Mouse (Mus musculus) kidney, postnatal 0 days (tissue): ENCODE data around the gene Strbp. TPM values are rescaled to one million over a fixed set of nuclear protein-coding genes. Genes with fewer than 3 reads are reported as not detected.

Source experiments
- ATAC-seq: fragments of 200-750 bp; cut with Nextera tagmentation; replicated peaks from 2 replicates; pipeline ENCODE4 v1.8.0; 2017; ENCODE audit warnings: low read depth, moderate number of reproducible peaks, moderate TSS enrichment, moderate library complexity; ENCODE audit not compliant: low FRiP score
- DNase-seq: peaks from one replicate; pipeline ENCODE4 v3.0.0-alpha.2; 2016; ENCODE audit warnings: low spot score
- H3K27ac ChIP-seq: fragments of 300-500 bp; sonication (generic); 2 replicates; pipeline ENCODE4 v1.5.1; 2014; ENCODE audit warnings: mild to moderate bottlenecking
- H3K27me3 ChIP-seq: fragments of 300-500 bp; sonication (generic); 2 replicates; pipeline ENCODE4 v1.6.1; 2014; ENCODE audit warnings: low read length, mixed read lengths; ENCODE audit not compliant: insufficient read depth
- H3K36me3 ChIP-seq: fragments of 300-500 bp; sonication (generic); 2 replicates; pipeline ENCODE4 v1.6.1; 2014; ENCODE audit warnings: low read length, mixed read lengths; ENCODE audit not compliant: insufficient read depth
- H3K4me1 ChIP-seq: fragments of 300-500 bp; sonication (generic); replicated peaks from 2 replicates; pipeline ENCODE4 v1.6.1; 2014; ENCODE audit warnings: antibody characterized with exemption, low read length, mixed read lengths; ENCODE audit not compliant: insufficient read depth
- H3K4me2 ChIP-seq: fragments of 300-500 bp; sonication (generic); 2 replicates; pipeline ENCODE4 v1.6.1; 2014; ENCODE audit warnings: mild to moderate bottlenecking, low read length, moderate library complexity, mixed read lengths
- H3K4me3 ChIP-seq: fragments of 300-500 bp; sonication (generic); replicated peaks from 2 replicates; pipeline ENCODE4 v1.5.1; 2014; ENCODE audit warnings: low read depth, low read length
- H3K9ac ChIP-seq: fragments of 300-500 bp; sonication (generic); 2 replicates; pipeline ENCODE4 v1.6.1; 2014; ENCODE audit warnings: low read depth, low read length
- H3K9me3 ChIP-seq: fragments of 300-500 bp; sonication (generic); replicated peaks from 2 replicates; pipeline ENCODE4 v1.6.1; 2016; ENCODE audit warnings: low read length, inconsistent platforms, mixed read lengths
- CTCF ChIP-seq: IDR thresholded peaks from 2 replicates; pipeline ENCODE4 v1.5.1; 2016; ENCODE audit warnings: antibody characterized with exemption, low read depth, mild to moderate bottlenecking, moderate library complexity
- WGBS: fragments of 180-500 bp; shearing (Covaris S2); extraction: QIAGEN DNeasy Blood & Tissue Kit; methylation state at CpG from one replicate; pipeline ENCODE4 v1.1.7; 2014; 5-methylcytosine and 5-hydroxymethylcytosine counted together
- polyA plus RNA-seq: library from polyadenylated mRNA; unstranded; fragments of >200 nt; fragmentation: Nextera tagmentation; extraction: Ambion mirVana; gene quantifications from 2 replicates; pipeline ENCODE4 v1.2.1, GENCODE M21; 2015

Strbp gene
- polyA plus RNA-seq, 1 experiment from 2014 or later = 42.0 TPM

DNA sequence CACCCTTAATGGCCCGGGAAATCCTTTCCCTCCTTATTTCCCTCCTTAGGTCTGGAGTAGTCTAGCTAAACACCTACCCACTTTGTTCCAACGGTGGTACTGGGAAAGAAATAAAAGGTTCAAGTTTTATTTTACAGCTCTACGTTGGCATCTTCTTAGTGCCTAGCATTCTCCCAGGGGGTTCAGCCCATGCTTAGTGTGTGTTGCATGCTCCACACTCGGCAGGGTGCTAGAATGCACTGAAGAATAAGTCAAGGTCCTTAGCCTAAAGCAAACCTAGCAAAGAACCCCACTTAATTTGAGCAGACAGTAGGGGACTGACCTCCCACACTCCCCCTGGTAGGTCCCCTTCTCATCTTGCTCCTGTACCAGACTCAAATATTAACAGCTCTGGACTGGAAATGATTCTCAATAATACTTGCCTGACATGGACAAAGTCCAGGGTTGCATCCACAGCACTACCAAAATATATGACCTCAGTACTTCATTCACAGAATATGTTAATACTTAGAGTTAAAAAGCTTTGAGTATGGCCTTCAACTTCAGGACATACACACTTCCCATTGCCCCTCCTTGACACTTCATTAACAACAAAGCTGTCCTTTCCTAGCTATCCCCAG lies 592 bp upstream of the Strbp start:
- Histone ChIP-seq H3K27ac (peak overlapping the region; percentile 92), H3K4me2 (peak overlapping the region; percentile 81), H3K9ac (peak overlapping the region; percentile 93; the same call in 1 of the 2 replicates), H3K36me3 (no peaks in the 10 kb centered on the region), H3K9me3 (no peaks in the 10 kb centered on the region), H3K27me3 (no peaks in the 10 kb centered on the region), H3K4me3 (peak overlapping the region; percentile 88; the same call in 1 of the 2 replicates), H3K4me1 (no peaks in the 10 kb centered on the region; the same call in 1 of the 2 replicates)
- ATAC-seq (no peak), DNase-seq (no peak)
- no peak for TF ChIP-seq CTCF
- 12% methylated on average over 4 of the region's 4 CpGs for WGBS

DNA sequence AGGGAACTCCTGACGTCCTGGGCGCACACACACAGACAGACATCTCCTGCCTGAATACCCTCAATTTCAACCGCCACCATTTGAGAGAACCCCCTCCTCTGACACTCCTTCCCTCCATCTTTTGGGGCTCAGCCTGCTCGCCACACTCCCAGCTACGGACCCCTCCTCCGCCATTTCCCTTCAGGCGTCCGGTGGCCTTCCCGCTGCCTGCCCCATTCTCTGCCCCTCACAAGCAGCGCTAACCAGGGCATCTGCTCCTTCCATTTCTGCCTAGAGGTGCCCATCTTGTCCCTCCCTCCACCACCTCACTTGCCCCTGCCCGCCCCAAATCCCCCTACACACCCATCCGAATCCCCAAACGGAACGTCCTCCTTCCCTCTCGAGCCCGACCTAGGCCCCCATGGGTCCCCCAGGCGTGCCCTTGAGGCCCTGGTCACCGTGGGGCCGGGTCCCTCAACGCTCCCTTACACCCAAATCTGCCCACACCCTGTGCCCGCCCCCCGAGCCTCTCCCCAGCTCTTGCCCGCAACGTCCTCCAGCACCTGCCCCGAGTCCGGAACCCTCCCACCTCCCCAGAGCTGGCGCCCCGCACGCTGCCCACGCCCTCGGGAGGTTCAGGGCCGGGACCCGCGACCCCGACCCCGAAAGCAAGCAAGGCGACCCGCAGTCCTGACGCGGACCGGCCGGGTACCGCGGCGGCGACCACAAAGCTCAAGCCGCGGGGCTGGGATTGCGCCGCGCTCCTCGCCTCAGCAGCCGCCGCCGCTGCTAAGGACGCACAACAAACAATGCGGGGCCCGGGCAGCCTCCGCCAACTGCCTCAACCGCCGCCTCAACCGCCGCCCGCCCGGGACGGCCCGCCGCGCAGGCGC lies 1.1 kb downstream of the Strbp start:
- Histone ChIP-seq H3K36me3 (0 out of 2 replicates have a peak, but pooled peaks cover 3% of the 10 kb centered on the region), H3K4me3 (peak overlapping the region; percentile 88), H3K27me3 (no peaks in the 10 kb centered on the region), H3K4me2 (peak overlapping the region; percentile 81), H3K9me3 (no peaks in the 10 kb centered on the region), H3K4me1 (no peaks in the 10 kb centered on the region; the same call in 1 of the 2 replicates), H3K27ac (peak overlapping the region; percentile 95), H3K9ac (peak overlapping the region; percentile 93)
- ATAC-seq (peak; percentile 26), DNase-seq (peak; percentile 25)
- WGBS = under 1% methylated on average over 54 of the region's 70 CpGs
- no peak for TF ChIP-seq CTCF

DNA sequence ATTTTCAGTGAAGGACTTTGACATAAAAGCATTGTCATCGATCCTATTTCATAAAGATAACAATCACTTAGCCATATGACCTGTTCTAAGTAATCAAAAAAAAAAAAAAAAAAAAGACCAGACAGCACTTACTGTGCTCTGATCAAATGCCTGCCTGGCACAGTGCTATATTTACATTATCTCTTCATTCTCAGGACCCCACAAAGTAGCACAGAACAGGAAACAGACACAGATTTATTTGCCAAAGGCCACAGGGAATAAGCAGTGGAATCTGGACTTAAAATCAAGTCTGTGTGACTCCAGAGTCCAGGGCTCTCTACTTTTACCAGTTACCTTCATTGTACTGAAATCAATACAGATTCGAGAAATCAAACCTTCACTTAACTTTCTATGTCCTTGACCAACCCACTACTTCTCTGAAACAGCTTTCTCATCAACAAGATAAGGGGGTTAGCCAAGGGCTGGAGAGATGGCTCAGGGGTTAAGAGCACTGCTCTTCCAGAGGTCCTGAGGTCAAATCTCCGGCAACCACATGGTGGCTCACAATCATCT lies 14.5 kb downstream of the Strbp start:
- Histone ChIP-seq H3K4me3 (no peak overlapping the region), H3K27me3 (no peaks in the 10 kb centered on the region), H3K4me1 (no peaks in the 10 kb centered on the region), H3K36me3 (no peaks in the 10 kb centered on the region), H3K9me3 (no peaks in the 10 kb centered on the region), H3K27ac (no peak overlapping the region), H3K4me2 (no peak overlapping the region), H3K9ac (no peak overlapping the region)
- no peak for TF ChIP-seq CTCF
- 58% methylated on average over 3 of the region's 3 CpGs for WGBS
- ATAC-seq (no peak), DNase-seq (peak; percentile 2)

DNA sequence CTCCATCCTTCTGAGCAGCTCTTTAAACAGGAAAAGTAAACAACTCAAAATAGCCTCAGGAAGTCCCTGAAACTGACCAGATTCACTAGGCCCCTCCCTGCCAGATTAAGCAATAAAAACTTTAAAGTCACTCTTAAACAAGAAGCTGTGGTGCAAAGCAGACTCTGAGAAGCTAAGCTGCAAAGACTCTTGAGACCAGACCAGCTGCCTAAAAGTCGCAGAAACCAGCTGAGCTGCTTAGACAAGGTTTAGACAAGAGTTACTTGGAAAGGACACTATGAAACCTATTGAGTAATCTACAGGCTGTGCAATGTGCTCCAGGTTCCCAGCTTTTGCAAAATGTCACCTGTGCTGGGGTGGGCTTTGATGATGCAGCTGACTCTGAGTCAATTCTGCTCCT lies 16.6 kb downstream of the Strbp start:
- TF ChIP-seq CTCF = no peak
- 95% methylated on average over 1 of the region's 1 CpGs for WGBS
- H3K4me1 ChIP-seq = no peaks in the 10 kb centered on the region
- no peaks in the 10 kb centered on the region for H3K9me3 ChIP-seq
- no peak overlapping the region for H3K27ac ChIP-seq
- H3K4me3 ChIP-seq = no peak overlapping the region
- H3K27me3 ChIP-seq = no peaks in the 10 kb centered on the region
- no peaks in the 10 kb centered on the region for H3K36me3 ChIP-seq
- no peak overlapping the region for H3K9ac ChIP-seq
- DNase-seq (no peak), ATAC-seq (no peak)
- H3K4me2 ChIP-seq = no peak overlapping the region

DNA sequence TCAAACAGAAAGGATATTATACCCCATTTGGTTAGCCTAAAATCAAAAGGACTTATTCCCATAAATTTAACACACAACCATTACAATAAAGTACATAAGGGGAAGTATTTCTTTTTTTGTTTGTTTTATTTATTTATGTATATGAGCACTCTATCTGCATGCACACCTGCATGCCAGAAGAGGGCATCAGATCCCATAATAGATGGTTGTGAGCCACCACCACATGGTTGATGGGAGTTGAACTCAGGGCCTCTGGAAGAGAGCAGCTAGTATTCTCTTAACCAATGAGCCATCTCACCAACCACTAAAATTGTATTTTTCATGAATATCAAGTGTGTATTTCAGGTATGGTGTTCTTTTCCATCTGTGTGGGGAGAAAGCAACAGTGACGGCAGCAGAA lies 18.8 kb downstream of the Strbp start:
- WGBS = 93% methylated on average over 1 of the region's 1 CpGs
- ATAC-seq = no peak

DNA sequence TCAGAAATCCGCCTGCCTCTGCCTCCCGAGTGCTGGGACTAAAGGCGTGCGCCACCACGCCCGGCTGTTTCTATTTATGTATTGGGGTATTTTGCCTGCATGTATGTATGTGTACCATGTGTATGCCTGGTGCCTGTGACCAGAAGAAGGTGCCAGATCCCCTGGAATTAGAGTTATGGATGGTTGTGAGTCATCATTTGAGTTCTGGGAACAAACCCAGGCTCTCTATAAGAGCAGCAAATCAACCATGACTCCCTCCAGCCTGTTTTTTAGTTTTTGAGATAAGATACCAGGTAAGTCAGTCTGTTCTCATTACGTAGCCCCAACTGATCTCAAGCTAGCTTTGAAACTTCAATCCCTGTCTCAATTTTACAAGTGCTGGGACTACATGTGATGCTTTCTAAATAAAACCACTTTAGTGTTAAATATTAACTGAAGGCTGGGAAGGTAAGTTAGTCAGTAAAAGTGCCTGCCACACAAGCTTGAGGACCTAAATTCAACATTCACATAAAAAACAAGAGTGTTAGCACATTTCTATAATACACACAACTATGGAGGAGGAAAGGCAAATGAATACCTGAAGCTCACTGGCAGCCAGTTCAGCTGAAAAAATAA lies 21.4 kb downstream of the Strbp start:
- TF ChIP-seq CTCF = no peak
- Histone ChIP-seq H3K9me3 (no peaks in the 10 kb centered on the region), H3K4me1 (no peaks in the 10 kb centered on the region), H3K4me2 (no peak overlapping the region), H3K27ac (no peak overlapping the region), H3K36me3 (no peaks in the 10 kb centered on the region), H3K27me3 (no peaks in the 10 kb centered on the region), H3K4me3 (no peak overlapping the region), H3K9ac (no peak overlapping the region)
- ATAC-seq = no peak
- peak; percentile 8 for DNase-seq
- WGBS = 91% methylated on average over 7 of the region's 7 CpGs

More for the DNA sequence above, 18.8 kb downstream of the Strbp start:
- TF ChIP-seq CTCF = peak; percentile 38
- H3K27ac ChIP-seq = no peak overlapping the region
- no peaks in the 10 kb centered on the region for H3K9me3 ChIP-seq
- no peak overlapping the region for H3K4me2 ChIP-seq
- no peak for DNase-seq
- no peaks in the 10 kb centered on the region for H3K4me1 ChIP-seq
- no peak overlapping the region for H3K9ac ChIP-seq
- no peaks in the 10 kb centered on the region for H3K36me3 ChIP-seq
- no peaks in the 10 kb centered on the region for H3K27me3 ChIP-seq
- no peak overlapping the region for H3K4me3 ChIP-seq
